Mouse (Mus musculus): ENCODE data around the gene Dytn.

Gene Dytn

GRCm38 (mm10) chr1:63579153-63579552, 107.6 kb downstream of the Dytn start:
- DNase-seq (ENCODE audit: extremely low read depth, low read depth) = no peak

DNA sequence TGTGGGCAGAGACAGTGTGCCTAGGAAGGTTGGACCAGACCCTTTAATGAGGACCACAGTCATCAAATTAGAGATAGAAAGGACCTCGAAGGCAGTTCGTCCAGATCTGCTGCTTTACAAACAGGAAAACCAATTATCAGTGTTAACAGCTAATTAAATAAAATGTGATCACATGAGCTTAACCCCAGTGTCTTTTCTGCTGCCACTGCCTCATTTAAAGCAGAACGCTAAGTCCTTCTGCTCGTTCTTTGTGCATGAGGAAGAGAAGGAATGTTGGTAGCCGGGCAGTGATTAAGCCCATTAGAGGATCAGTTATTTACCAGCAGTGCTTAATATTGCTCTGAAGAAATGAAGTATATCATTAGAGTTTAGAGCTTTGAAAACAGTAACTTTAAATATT, 109.9 kb downstream of the Dytn start:
- no peak for DNase-seq (ENCODE audit: extremely low read depth, low read depth)

DNA sequence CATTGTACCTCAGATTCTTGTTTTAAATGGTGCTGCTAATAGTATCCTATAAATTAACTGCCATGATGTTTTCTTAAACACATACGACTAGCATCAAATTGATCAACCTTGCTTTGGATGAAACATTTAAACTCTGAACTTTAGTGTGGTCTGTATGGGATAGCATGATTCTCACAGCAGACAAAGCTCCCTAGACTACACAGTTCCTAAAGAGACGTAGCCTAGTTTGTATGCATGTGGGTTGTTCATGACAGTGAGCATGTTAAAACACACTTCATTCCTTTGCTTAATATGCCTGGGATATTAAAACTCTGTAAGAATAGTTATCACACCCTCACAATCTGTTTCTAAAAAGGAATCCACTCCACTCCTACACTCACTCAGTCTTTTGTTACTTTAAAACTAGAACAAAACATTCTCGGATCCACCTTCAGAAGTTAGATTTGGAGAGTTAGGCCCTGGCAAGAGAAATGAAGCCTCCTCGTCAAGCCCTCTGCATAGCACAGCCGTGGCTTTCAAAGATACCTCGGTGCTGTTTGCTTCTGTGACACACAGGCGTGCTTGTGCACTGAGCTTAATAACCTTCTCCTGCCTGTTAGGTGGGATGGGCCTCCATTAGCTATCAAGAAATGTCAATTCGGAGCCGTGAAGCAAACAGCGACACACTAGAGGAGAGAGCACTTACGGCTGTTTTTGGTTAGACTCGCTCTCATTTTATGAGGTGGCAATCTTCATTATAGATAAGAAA, 112.7 kb downstream of the Dytn start:
- DNase-seq (ENCODE audit: extremely low read depth, low read depth) = no peak

- no peak for DNase-seq (ENCODE audit: extremely low read depth, low read depth)
These were observed 113.3 kb downstream of the Dytn start for GRCm38 (mm10) chr1:63573432-63573831.
